Mouse (Mus musculus): ENCODE measurements around the gene Cnksr3. TPM values are rescaled to one million over a fixed set of nuclear protein-coding genes. Genes with fewer than 3 reads are reported as not detected.
A peak's percentile ranks its signal among the peaks of the same experiment; 100 is the strongest.

The Cnksr3 gene
- total RNA-seq, 2 experiments from 2014 or later, result 4.0 TPM

- DNase-seq, result no peak
These were observed 66.4 kb downstream of the Cnksr3 start for GRCm38 (mm10) chr10:7145614-7146013.

- no peak for DNase-seq
These were observed 67.8 kb downstream of the Cnksr3 start for GRCm38 (mm10) chr10:7144081-7144783.

GRCm38 (mm10) chr10:7142287-7142686 is 69.8 kb downstream of the Cnksr3 start:
- no peak for DNase-seq

- DNase-seq, result no peak
These were observed 71.8 kb downstream of the Cnksr3 start for GRCm38 (mm10) chr10:7140282-7140681.

- DNase-seq, result no peak
These were observed 74.0 kb downstream of the Cnksr3 start for GRCm38 (mm10) chr10:7138049-7138448.

- no peak for DNase-seq
These were observed 76.3 kb downstream of the Cnksr3 start for GRCm38 (mm10) chr10:7135751-7136150.

GRCm38 (mm10) chr10:7133005-7133404 is 79.0 kb downstream of the Cnksr3 start:
- DNase-seq, result no peak

GRCm38 (mm10) chr10:7131441-7131840 is 80.6 kb downstream of the Cnksr3 start:
- DNase-seq, result no peak

- DNase-seq, result no peak
These were observed 84.2 kb downstream of the Cnksr3 start for GRCm38 (mm10) chr10:7127828-7128227.

GRCm38 (mm10) chr10:7126882-7127281 is 85.2 kb downstream of the Cnksr3 start:
- DNase-seq, result no peak

GRCm38 (mm10) chr10:7126287-7126686 is 85.8 kb downstream of the Cnksr3 start:
- DNase-seq, result no peak

GRCm38 (mm10) chr10:7124993-7125392 is 87.0 kb downstream of the Cnksr3 start:
- DNase-seq, result no peak

GRCm38 (mm10) chr10:7122294-7122693 is 89.7 kb downstream of the Cnksr3 start:
- no peak for DNase-seq

GRCm38 (mm10) chr10:7120206-7120605 is 91.8 kb downstream of the Cnksr3 start:
- DNase-seq, result no peak

GRCm38 (mm10) chr10:7118258-7119077 is 93.6 kb downstream of the Cnksr3 start:
- DNase-seq, result peak; percentile 89

- DNase-seq, result peak; percentile 60
These were observed 94.3 kb downstream of the Cnksr3 start for GRCm38 (mm10) chr10:7117785-7118184.

GRCm38 (mm10) chr10:7114796-7115195 is 97.2 kb downstream of the Cnksr3 start:
- peak; percentile 48 for DNase-seq

- DNase-seq, result no peak
These were observed 98.3 kb downstream of the Cnksr3 start for GRCm38 (mm10) chr10:7113747-7114146.

GRCm38 (mm10) chr10:7113144-7113543 is 98.9 kb downstream of the Cnksr3 start:
- no peak for DNase-seq

- DNase-seq, result peak; percentile 68
These were observed 100.5 kb downstream of the Cnksr3 start for GRCm38 (mm10) chr10:7111462-7112000.

GRCm38 (mm10) chr10:7103872-7104271 is 108.2 kb downstream of the Cnksr3 start:
- DNase-seq, result no peak

GRCm38 (mm10) chr10:7077971-7078370 is 134.1 kb downstream of the Cnksr3 start:
- no peak for DNase-seq

GRCm38 (mm10) chr10:7077389-7077808 is 134.6 kb downstream of the Cnksr3 start:
- DNase-seq, result no peak

Data from gastrocnemius, postnatal 25 days (tissue).